Mouse (Mus musculus) midbrain, embryonic 12.5 days (tissue): ENCODE data around the gene Kirrel. TPM values are rescaled to one million over a fixed set of nuclear protein-coding genes. Genes with fewer than 3 reads are reported as not detected.

Experiments
- ATAC-seq: fragments of 200-750 bp; cut with Nextera tagmentation; 2 replicates; pipeline ENCODE4 v1.8.0; 2017; ENCODE audit warnings: low read depth, moderate TSS enrichment, moderate library complexity; ENCODE audit not compliant: low FRiP score
- H3K27ac ChIP-seq: fragments of 300-500 bp; sonication (generic); replicated peaks from 2 replicates; pipeline ENCODE4 v1.5.1; 2016; ENCODE audit warnings: mild to moderate bottlenecking
- H3K27me3 ChIP-seq: fragments of 300-500 bp; sonication (generic); 2 replicates; pipeline ENCODE4 v1.6.1; 2016; ENCODE audit warnings: mild to moderate bottlenecking
- H3K36me3 ChIP-seq: fragments of 300-500 bp; sonication (generic); 2 replicates; pipeline ENCODE4 v1.6.1; 2016
- H3K4me1 ChIP-seq: fragments of 300-500 bp; sonication (generic); 2 replicates; pipeline ENCODE4 v1.6.1; 2016
- H3K4me2 ChIP-seq: fragments of 300-500 bp; sonication (generic); replicated peaks from 2 replicates; pipeline ENCODE4 v1.6.1; 2016; ENCODE audit warnings: mild to moderate bottlenecking, moderate library complexity
- H3K4me3 ChIP-seq: fragments of 300-500 bp; sonication (generic); 2 replicates; pipeline ENCODE4 v1.5.1; 2016; ENCODE audit warnings: mild to moderate bottlenecking
- H3K9ac ChIP-seq: fragments of 300-500 bp; sonication (generic); replicated peaks from 2 replicates; pipeline ENCODE4 v1.6.1; 2016; ENCODE audit warnings: mild to moderate bottlenecking, moderate library complexity
- H3K9me3 ChIP-seq: fragments of 300-500 bp; sonication (generic); 2 replicates; pipeline ENCODE4 v1.6.1; 2016; ENCODE audit warnings: mild to moderate bottlenecking
- WGBS: fragments of 180-500 bp; shearing (Covaris S2); methylation state at CpG from one replicate; pipeline ENCODE4 v1.1.7; 2016; 5-methylcytosine and 5-hydroxymethylcytosine counted together
- polyA plus RNA-seq: library from polyadenylated mRNA; unstranded; fragments of >200 nt; fragmentation: Nextera tagmentation; extraction: Ambion mirVana; gene quantifications from 2 replicates; pipeline ENCODE4 v1.2.1, GENCODE M21; 2016

The Kirrel gene
- polyA plus RNA-seq, result 12.9 and 13.5 TPM in 2 replicates

DNA sequence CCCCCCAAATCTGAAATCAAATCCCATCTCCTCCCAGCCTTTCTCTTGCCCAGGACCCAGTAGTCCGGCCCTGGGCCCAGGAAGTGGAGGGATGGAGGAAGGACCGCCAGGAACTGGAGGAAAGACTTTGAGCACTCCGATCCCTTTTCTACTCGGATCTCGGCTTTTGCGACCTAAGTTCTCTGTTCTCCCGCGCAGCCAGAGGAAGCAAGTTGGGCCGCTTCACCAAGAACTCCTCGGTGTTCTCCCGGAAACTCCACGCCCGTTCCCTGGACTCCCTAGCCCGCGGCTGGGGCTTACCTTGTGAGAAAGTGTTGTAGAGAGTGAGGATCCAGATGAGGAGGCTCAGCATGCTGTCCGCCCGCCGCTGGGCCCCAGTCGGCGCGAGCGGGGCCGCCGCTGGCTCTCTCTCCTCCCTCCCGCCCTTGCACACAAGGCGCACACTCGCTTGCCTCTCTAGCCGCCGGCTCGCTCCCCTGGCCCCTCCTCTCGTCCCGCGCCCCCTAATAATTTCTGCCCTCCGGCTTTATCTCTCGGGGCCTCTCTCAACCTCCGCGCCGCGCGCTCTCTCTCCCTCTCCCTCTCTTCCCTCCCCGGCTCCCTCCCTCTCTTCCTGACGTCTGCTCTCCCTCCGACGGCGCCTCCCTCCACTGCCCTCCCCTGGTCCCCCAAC, at the start of gene Kirrel:
Kirrel (minus strand) TSS at position 652 of the 673 bp plus-strand sequence.
- ATAC-seq, result peak; percentile 89

DNA sequence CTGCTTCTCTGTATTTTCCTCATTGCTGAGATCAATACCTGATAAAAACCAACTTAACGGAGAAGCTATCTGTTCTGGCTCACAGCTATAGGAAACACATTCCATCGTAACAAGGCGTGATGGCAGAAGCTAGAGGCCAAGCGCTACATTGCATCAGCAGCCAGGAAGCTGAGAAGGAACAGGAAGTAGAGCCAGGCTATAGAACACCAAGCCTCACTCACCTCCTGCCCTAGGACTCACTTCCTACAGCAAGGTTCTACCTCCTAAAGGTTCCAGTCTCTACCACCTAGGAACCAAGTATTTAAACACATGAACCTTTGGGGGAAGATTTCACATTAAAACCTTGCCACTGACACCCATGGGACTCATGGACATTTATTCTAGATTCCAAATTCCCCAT, 49.1 kb upstream of the Kirrel start:
- no peak overlapping the region for H3K27ac ChIP-seq
- no peak overlapping the region for H3K4me2 ChIP-seq
- H3K9me3 ChIP-seq, result no peaks in the 10 kb centered on the region
- H3K9ac ChIP-seq, result no peak overlapping the region
- no peaks in the 10 kb centered on the region for H3K4me1 ChIP-seq
- WGBS, result 84% methylated on average over 4 of the region's 4 CpGs
- H3K4me3 ChIP-seq, result no peak overlapping the region
- no peaks in the 10 kb centered on the region for H3K27me3 ChIP-seq
- ATAC-seq, result no peak
- H3K36me3 ChIP-seq, result no peaks in the 10 kb centered on the region

More for the DNA sequence above, at the start of gene Kirrel:
- 0% methylated on average over 42 of the region's 45 CpGs for WGBS
- Histone ChIP-seq H3K9me3 (no peaks in the 10 kb centered on the region), H3K4me1 (peaks cover 50% of the 10 kb centered on the region), H3K9ac (peak within 1 kb of the TSS; percentile 81), H3K27ac (peak within 1 kb of the TSS; percentile 73), H3K27me3 (no peaks in the 10 kb centered on the region), H3K4me2 (peak within 1 kb of the TSS; percentile 72), H3K4me3 (peak within 1 kb of the TSS; percentile 64), H3K36me3 (no peaks in the 10 kb centered on the region)

DNA sequence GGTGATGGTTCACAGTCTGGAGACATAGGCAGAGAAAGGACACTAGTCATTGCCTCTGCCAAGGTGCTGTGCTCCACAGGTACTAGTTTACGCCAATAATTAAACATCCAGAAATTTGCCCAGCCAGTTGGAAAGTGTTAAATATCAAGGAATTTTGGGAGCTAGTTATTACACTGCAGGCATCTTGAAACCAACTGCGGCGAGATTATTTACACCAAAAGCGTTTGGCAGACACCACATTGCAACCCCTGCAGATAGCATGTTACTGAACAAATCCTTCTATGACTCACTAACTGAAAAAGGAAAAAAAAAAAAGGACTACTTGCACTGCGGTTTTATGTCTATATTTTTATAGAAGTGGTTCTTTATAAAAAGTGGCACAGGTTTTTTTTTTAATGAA, 47.8 kb upstream of the Kirrel start:
- 87% methylated on average over 5 of the region's 5 CpGs for WGBS
- H3K4me1 ChIP-seq, result no peaks in the 10 kb centered on the region
- ATAC-seq, result no peak

DNA sequence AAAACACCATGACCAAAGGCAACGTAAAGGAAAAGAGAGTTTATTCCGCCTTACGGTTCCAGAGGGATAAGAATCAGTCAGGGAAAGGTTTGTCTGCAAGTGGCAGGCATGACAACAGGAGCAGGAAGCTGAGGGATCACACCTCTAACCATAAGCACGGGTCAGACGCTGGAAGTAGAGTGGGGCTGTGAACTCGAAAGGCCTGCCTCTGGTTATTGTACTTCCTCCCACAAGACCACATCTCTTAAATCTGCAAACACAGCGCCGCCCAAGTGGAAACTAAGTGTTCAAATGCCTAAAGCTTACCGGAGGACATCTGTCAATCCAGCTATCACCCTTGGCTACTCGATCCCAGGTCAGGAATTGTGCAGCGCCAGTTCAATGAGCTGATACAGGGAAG, 40.6 kb upstream of the Kirrel start:
- no peak overlapping the region for H3K27ac ChIP-seq
- no peaks in the 10 kb centered on the region for H3K36me3 ChIP-seq
- no peaks in the 10 kb centered on the region for H3K27me3 ChIP-seq
- H3K4me1 ChIP-seq, result no peaks in the 10 kb centered on the region
- ATAC-seq, result no peak
- 77% methylated on average over 11 of the region's 11 CpGs for WGBS
- H3K4me2 ChIP-seq, result no peak overlapping the region
- H3K4me3 ChIP-seq, result no peak overlapping the region
- H3K9me3 ChIP-seq, result no peaks in the 10 kb centered on the region
- H3K9ac ChIP-seq, result no peak overlapping the region

More for the DNA sequence above, 47.8 kb upstream of the Kirrel start:
- Histone ChIP-seq H3K4me3 (no peak overlapping the region), H3K9ac (no peak overlapping the region), H3K27ac (no peak overlapping the region), H3K36me3 (no peaks in the 10 kb centered on the region), H3K4me2 (no peak overlapping the region), H3K27me3 (no peaks in the 10 kb centered on the region), H3K9me3 (no peaks in the 10 kb centered on the region)

DNA sequence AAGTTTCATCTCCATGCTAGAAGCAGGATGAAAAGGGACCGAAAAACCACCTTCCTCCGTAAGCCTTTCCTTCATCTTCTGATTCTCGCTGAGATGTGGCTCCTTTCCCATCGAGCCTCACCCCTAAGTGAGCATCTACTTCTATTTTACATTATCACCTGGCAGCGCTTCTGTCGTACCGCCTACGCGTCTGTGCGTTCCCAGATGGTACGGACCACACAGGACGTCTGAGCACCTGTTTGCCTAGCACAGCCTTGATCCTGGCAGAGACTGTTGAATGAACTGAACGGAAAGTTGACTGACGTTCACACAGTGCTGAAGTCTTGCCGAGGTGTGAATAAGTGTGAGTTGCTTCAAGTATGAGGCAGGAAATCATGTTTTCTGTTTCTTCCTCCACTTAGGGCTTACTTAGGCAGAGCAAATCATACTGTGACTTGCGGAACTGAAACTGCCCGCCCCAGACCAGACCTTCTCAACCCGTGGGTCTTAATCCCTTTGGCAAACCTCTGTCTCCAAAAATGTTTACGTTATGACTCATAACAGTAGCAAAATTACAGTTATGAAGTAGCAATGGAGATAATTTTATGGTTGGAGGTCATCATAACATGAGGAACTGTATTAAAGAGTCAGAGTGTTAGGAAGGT, 39.8 kb upstream of the Kirrel start:
- 92% methylated on average over 19 of the region's 19 CpGs for WGBS
- H3K9me3 ChIP-seq, result no peaks in the 10 kb centered on the region
- H3K27me3 ChIP-seq, result no peaks in the 10 kb centered on the region
- no peaks in the 10 kb centered on the region for H3K4me1 ChIP-seq
- no peak overlapping the region for H3K4me3 ChIP-seq
- no peak overlapping the region for H3K9ac ChIP-seq
- ATAC-seq, result no peak
- no peak overlapping the region for H3K27ac ChIP-seq
- no peak overlapping the region for H3K4me2 ChIP-seq
- no peaks in the 10 kb centered on the region for H3K36me3 ChIP-seq

DNA sequence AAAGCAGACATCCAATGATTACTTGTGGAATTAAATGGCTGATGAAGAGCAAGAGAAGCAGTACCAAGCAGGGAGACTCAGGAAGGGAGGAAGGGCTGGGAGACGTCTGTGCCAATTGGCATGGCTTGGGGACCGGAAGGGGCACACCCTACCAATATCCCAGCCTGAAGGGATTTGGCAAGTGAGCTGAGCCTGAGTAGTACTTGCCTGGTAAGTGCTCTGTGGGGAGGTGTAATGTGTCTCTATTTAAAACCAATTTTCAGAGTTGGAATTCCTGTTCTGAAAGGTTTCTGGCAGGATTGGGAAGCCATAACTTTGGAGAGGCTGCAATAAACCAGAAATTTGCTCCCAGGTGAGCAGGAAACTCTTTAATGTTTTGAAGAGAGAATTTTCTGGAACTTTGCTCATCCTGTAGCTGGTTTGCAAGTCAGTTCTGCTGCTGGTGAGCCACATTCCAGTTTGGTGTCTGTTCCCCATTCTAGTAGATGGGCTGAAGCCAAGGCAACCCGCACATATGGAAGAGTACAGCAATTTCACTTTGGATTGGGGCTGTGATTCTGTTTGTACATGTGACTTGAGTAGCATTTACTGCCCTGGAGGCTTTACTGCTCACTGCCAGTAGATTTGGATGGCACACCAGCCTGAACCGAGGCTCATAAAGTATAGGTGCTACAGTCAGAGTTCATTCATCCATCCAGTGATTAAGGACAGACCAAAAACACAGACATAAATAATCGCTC, 32.0 kb upstream of the Kirrel start:
- H3K4me1 ChIP-seq, result 0 out of 2 replicates have a peak, but pooled peaks cover 2% of the 10 kb centered on the region
- no peaks in the 10 kb centered on the region for H3K27me3 ChIP-seq
- H3K27ac ChIP-seq, result no peak overlapping the region
- no peaks in the 10 kb centered on the region for H3K9me3 ChIP-seq
- H3K9ac ChIP-seq, result no peak overlapping the region
- no peak overlapping the region for H3K4me3 ChIP-seq
- no peak for ATAC-seq
- no peak overlapping the region for H3K4me2 ChIP-seq
- WGBS, result 91% methylated on average over 5 of the region's 5 CpGs
- no peaks in the 10 kb centered on the region for H3K36me3 ChIP-seq

DNA sequence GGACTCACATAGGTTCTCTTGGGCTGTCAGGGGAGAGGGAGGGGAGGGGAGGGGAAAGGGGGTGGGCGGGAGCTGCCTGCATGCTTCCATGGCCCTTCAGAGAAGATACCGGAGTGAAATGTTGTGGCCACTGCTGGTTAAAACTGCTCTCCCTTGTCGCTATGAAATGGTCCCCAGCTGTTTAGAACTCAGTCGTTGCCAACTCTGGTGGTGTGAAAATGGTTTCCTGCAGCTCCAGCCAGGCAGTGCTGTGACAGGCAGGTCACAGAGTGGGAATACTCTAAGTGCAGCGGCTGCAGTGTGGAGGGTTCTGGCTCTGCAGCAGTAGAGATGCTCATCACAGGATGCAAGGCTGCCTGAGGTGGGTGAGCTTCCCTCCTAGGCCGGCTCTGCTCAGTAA, 22.1 kb upstream of the Kirrel start:
- H3K4me1 ChIP-seq, result no peaks in the 10 kb centered on the region
- no peaks in the 10 kb centered on the region for H3K9me3 ChIP-seq
- H3K4me3 ChIP-seq, result no peak overlapping the region
- H3K27ac ChIP-seq, result no peak overlapping the region
- H3K9ac ChIP-seq, result no peak overlapping the region
- H3K36me3 ChIP-seq, result no peaks in the 10 kb centered on the region
- no peaks in the 10 kb centered on the region for H3K27me3 ChIP-seq
- ATAC-seq, result no peak
- WGBS, result 46% methylated on average over 6 of the region's 6 CpGs
- no peak overlapping the region for H3K4me2 ChIP-seq

DNA sequence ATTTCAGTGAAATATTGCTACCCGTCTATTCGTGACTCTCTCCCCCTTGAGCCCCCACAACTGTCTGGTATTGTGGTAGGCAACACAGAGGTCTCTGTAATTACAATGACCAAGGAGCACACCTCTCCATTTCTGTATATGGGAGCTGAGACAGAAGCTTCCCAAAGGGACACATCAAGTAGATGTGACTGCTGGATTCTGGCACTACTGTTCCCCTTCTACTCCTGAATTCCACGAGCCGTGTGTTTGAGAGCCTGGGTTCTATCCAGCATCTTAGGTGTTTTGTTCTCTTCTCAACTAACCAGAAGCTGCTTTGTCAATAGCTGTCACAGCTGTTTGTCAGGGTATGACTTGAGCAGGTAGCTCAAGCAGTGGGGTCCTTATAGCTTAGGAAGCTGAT, 20.5 kb upstream of the Kirrel start:
- 79% methylated on average over 4 of the region's 4 CpGs for WGBS
- no peak overlapping the region for H3K4me3 ChIP-seq
- H3K9me3 ChIP-seq, result no peaks in the 10 kb centered on the region
- no peaks in the 10 kb centered on the region for H3K36me3 ChIP-seq
- no peak overlapping the region for H3K27ac ChIP-seq
- H3K4me2 ChIP-seq, result no peak overlapping the region
- no peaks in the 10 kb centered on the region for H3K27me3 ChIP-seq
- H3K9ac ChIP-seq, result no peak overlapping the region
- ATAC-seq, result no peak
- no peaks in the 10 kb centered on the region for H3K4me1 ChIP-seq

DNA sequence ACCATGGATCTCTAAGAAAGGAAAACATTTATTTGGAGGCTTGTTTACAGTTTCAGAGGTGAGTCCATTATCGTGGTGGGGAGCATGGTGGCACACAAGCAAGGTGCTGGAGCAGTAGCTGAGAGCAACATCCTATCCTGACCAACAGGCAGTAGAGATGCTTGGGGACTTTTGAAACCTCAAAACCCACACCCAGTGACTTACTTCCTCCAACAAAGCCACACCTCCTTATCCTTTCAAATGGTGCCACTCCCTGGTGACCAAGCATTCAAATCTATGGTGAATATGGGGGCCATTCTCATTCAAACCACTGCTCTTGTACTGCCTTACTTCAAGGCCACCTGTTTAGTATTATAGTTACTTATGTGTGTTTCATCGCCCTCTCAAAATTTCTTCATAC, 20.0 kb upstream of the Kirrel start:
- WGBS, result 83% methylated on average over 2 of the region's 2 CpGs
- Histone ChIP-seq H3K4me2 (no peak overlapping the region), H3K4me1 (no peaks in the 10 kb centered on the region), H3K4me3 (no peak overlapping the region), H3K9me3 (no peaks in the 10 kb centered on the region), H3K9ac (no peak overlapping the region), H3K36me3 (no peaks in the 10 kb centered on the region), H3K27me3 (no peaks in the 10 kb centered on the region), H3K27ac (no peak overlapping the region)
- no peak for ATAC-seq

DNA sequence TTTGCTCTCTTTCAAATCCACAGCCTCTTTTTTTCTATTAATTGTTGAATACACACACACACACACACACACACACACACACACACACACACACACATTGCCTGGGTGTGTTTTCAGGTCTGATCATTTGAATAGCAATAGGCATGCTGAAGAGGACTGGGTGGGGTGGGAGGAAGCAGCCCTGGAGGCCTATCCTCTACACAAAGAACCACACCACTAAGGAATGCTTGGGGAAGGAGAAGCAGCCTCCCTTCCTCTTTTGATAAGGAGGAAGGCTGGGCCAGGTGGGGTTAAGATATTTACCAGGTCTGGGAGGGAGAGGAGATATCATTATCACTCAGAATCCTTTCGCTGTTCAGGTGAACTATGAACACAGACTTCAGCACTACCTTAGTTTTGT, 19.2 kb upstream of the Kirrel start:
- Histone ChIP-seq H3K27ac (no peak overlapping the region), H3K4me1 (no peaks in the 10 kb centered on the region), H3K27me3 (no peaks in the 10 kb centered on the region), H3K4me2 (no peak overlapping the region), H3K9me3 (no peaks in the 10 kb centered on the region), H3K9ac (no peak overlapping the region), H3K36me3 (no peaks in the 10 kb centered on the region), H3K4me3 (no peak overlapping the region)
- no peak for ATAC-seq
- 64% methylated on average over 1 of the region's 1 CpGs for WGBS

DNA sequence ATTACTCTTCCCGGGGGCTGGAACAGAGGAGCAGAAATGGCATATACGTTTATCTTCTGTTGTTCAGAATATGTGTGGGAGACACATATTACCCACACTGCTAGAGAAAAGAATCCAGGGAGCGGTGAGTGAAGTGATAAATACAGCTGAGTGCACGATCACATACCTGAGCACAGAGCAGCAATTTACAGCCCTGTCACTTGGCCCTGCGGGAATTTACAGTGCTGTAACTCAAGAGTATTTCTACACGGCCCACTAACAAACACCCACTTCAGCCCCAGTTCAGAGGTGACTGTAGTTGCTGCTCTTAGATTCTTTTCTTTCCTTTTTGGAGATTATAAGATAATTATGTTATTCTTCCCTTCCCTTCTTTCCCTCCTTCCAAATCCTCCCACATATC, 18.8 kb upstream of the Kirrel start:
- no peak overlapping the region for H3K4me3 ChIP-seq
- WGBS, result 76% methylated on average over 6 of the region's 6 CpGs
- H3K4me2 ChIP-seq, result no peak overlapping the region

DNA sequence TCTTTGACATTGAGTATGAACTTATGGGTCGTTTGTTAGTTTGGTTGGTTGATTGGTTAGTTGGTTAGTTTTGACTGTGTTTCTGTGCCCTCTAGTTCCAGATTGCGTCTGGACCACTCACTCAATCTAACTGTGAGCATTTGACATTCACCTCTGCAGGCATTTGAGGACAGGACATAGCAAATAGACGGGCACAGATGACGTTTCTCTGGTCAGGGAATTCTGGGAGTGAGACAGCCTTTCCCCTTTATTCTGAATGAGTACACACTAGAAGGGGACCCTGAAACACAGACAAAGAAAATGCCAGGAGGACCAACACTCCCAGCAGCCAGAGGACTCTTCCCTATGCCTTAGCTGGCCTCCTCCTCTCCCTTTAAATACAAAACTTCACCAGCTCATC, 2.1 kb upstream of the Kirrel start:
- Histone ChIP-seq H3K9ac (no peak overlapping the region), H3K9me3 (no peaks in the 10 kb centered on the region), H3K4me1 (peaks cover 29% of the 10 kb centered on the region), H3K27ac (no peak overlapping the region), H3K27me3 (no peaks in the 10 kb centered on the region), H3K36me3 (no peaks in the 10 kb centered on the region), H3K4me3 (no peak overlapping the region), H3K4me2 (no peak overlapping the region)
- no peak for ATAC-seq
- 81% methylated on average over 4 of the region's 4 CpGs for WGBS

More for the DNA sequence above, 18.8 kb upstream of the Kirrel start:
- H3K36me3 ChIP-seq, result no peaks in the 10 kb centered on the region
- no peaks in the 10 kb centered on the region for H3K4me1 ChIP-seq
- H3K9me3 ChIP-seq, result no peaks in the 10 kb centered on the region
- no peaks in the 10 kb centered on the region for H3K27me3 ChIP-seq
- ATAC-seq, result no peak
- H3K9ac ChIP-seq, result no peak overlapping the region
- H3K27ac ChIP-seq, result no peak overlapping the region
